Mouse (Mus musculus) layer of hippocampus, postnatal 36 days (tissue): ENCODE data around the gene Pacs1. TPM values are rescaled to one million over a fixed set of nuclear protein-coding genes. Genes with fewer than 3 reads are reported as not detected.
"Not testable (repeated sequence)": the region's sequence is repeated elsewhere in the genome, so short reads cannot be mapped to it uniquely, and the experiment has no call there.

Source experiments
- DNase-seq, 2 experiments: peaks; one replicate each; pipeline ENCODE4 v3.0.0; 2022
- total RNA-seq, 2 experiments: library from RNA; stranded (reverse); gene quantifications; 2 replicates each; pipeline ENCODE4 v1.2.3; 2021

The Pacs1 gene
- total RNA-seq, 2 experiments from 2014 or later, result 52.5 to 55.0 TPM

GRCm38 (mm10) chr19:5151331-5151730, 121.6 kb downstream of the Pacs1 start:
- DNase-seq, result peak; percentile 52 to 62

- peak; percentile 37 to 56 for DNase-seq
Measured at GRCm38 (mm10) chr19:5150358-5150757, 122.6 kb downstream of the Pacs1 start.

- not testable (repeated sequence) for DNase-seq
Measured at GRCm38 (mm10) chr19:5149041-5149440, 123.9 kb downstream of the Pacs1 start.

GRCm38 (mm10) chr19:5139640-5140039, 133.3 kb downstream of the Pacs1 start:
- DNase-seq, result peak in 1 of 2 experiments; percentile 41

GRCm38 (mm10) chr19:5131237-5131636, 141.7 kb downstream of the Pacs1 start:
- no peak for DNase-seq

- DNase-seq, result no peak
Measured at GRCm38 (mm10) chr19:5129770-5130169, 143.1 kb downstream of the Pacs1 start.

- DNase-seq, result no peak
Measured at GRCm38 (mm10) chr19:5124055-5124614, 148.8 kb downstream of the Pacs1 start.

- DNase-seq, result no peak
Measured at GRCm38 (mm10) chr19:5123241-5123640, 149.7 kb downstream of the Pacs1 start.

- DNase-seq, result no peak
Measured at GRCm38 (mm10) chr19:5122492-5122891, 150.4 kb downstream of the Pacs1 start.

- DNase-seq, result no peak
Measured at GRCm38 (mm10) chr19:5118384-5118698, 154.6 kb downstream of the Pacs1 start, which contains the start of gene Klc2. Klc2 (minus strand) TSS chr19:5118560.

GRCm38 (mm10) chr19:5117494-5118383, 155.2 kb downstream of the Pacs1 start:
- peak; percentile 89 to 91 for DNase-seq

- no peak for DNase-seq
Measured at GRCm38 (mm10) chr19:5113783-5114182, 159.1 kb downstream of the Pacs1 start.

- no peak for DNase-seq
Measured at GRCm38 (mm10) chr19:5109659-5110453, 163.1 kb downstream of the Pacs1 start.

- DNase-seq, result no peak
Measured at GRCm38 (mm10) chr19:5108702-5109101, 164.2 kb downstream of the Pacs1 start.

- DNase-seq, result peak in 1 of 2 experiments; percentile 28
Measured at GRCm38 (mm10) chr19:5108271-5108575, 164.7 kb downstream of the Pacs1 start.

GRCm38 (mm10) chr19:5107556-5108270, 165.2 kb downstream of the Pacs1 start:
- DNase-seq, result no peak

GRCm38 (mm10) chr19:5106731-5107191, 166.2 kb downstream of the Pacs1 start, which contains the start of gene Rab1b:
Rab1b (minus strand) TSS chr19:5107072.
- DNase-seq, result peak; percentile 99

- no peak for DNase-seq
Measured at GRCm38 (mm10) chr19:5106074-5106473, 166.8 kb downstream of the Pacs1 start.

GRCm38 (mm10) chr19:5098363-5099143, 174.4 kb downstream of the Pacs1 start, which contains the start of gene Cnih2:
Cnih2 (minus strand) TSS chr19:5098521.
- DNase-seq, result peak; percentile 81 to 84

GRCm38 (mm10) chr19:5097521-5098362, 175.2 kb downstream of the Pacs1 start:
- no peak for DNase-seq
